In the genomic region with DNA sequence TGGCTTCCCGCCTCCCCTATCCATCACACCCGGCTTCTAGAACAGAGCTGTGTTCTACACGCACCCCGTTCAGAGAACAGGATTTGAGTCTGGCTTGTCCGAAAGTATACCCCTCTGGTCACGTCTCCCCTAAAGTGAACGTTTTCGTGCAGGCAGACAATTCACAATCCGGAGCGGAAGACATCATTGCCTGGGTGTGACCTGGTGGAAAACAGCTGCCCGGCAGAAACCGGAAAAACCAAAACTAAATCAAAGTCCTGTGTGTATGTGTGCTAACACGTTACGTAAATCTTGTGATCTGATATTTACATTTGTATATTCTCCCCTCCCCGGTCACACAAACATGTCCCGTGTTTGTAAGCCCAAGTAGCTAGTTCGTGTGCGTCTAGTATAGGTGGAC, we compare ENCODE assay signal across 26 mouse cellular contexts. TPM values are rescaled to one million over a fixed set of nuclear protein-coding genes. Genes with fewer than 3 reads are reported as not detected.
DNase-seq lines count a peak whose midpoint lies in the region; ATAC-seq and TF ChIP-seq lines count a peak whose summit lies in the region.
"Had no signal": no experiment of that assay in that cellular context is flagged by ENCODE, and none has a peak within 500 bp of the region (broad histone marks: within the 10 kb centered on the region; RNA-seq: fewer than 3 reads in every experiment).

No protein-coding gene starts in this region.

- 68% methylated on average over 18 of the region's 18 CpGs for WGBS in lung, embryonic 15.5 days
- WGBS in lung, postnatal 0 days = 79% methylated on average over 18 of the region's 18 CpGs

- H3K27me3 ChIP-seq in lung, embryonic 15.5 days = peaks cover 14% of the 10 kb centered on the region
- no peaks in the 10 kb centered on the region; the same call in 1 of the 2 replicates for H3K27me3 ChIP-seq in lung, postnatal 0 days (replicated peaks; ENCODE audit: insufficient read depth, low read length)
- H3K27me3 ChIP-seq: Patski had no signal

- no peak overlapping the region for H3K4me2 ChIP-seq in lung, embryonic 15.5 days
- H3K4me2 ChIP-seq in lung, postnatal 0 days (replicated peaks; ENCODE audit: low read depth, low read length) = 0 out of 2 replicates have a peak overlapping the region, but pooled peaks have one; percentile 3
- H3K4me2 ChIP-seq: embryonic facial prominence, embryonic 13.5 days; embryonic facial prominence, embryonic 15.5 days; forebrain, embryonic 12.5 days had no signal

- H3K27ac ChIP-seq in lung, embryonic 15.5 days = no peak overlapping the region
- H3K27ac ChIP-seq in lung, postnatal 0 days (ENCODE audit: low read length) = no peak overlapping the region
- H3K27ac ChIP-seq: embryonic facial prominence, embryonic 13.5 days; embryonic facial prominence, embryonic 15.5 days; forebrain, embryonic 10.5 days; forebrain, embryonic 12.5 days had no signal

- TF ChIP-seq EP300 in lung, postnatal 0 days (IDR thresholded peaks at IDR 0.05) = no peak

- H3K4me3 ChIP-seq in lung, embryonic 15.5 days = no peak overlapping the region
- no peak overlapping the region for H3K4me3 ChIP-seq in lung, postnatal 0 days (ENCODE audit: low read depth, low read length)
- H3K4me3 ChIP-seq: embryonic facial prominence, embryonic 13.5 days; embryonic facial prominence, embryonic 15.5 days; erythroblast, embryonic 14.5 days; forebrain, embryonic 10.5 days; forebrain, embryonic 12.5 days had no signal

- H3K9ac ChIP-seq in lung, embryonic 15.5 days = no peak overlapping the region
- no peak overlapping the region for H3K9ac ChIP-seq in lung, postnatal 0 days (replicated peaks; ENCODE audit: low read depth)
- H3K9ac ChIP-seq: embryonic facial prominence, embryonic 13.5 days; embryonic facial prominence, embryonic 15.5 days; forebrain, embryonic 12.5 days had no signal

- H3K4me1 ChIP-seq in lung, embryonic 15.5 days = 0 out of 2 replicates have a peak, but pooled peaks cover 4% of the 10 kb centered on the region
- no peaks in the 10 kb centered on the region for H3K4me1 ChIP-seq in lung, postnatal 0 days (ENCODE audit: insufficient read depth, low read depth, low read length)
- H3K4me1 ChIP-seq: embryonic facial prominence, embryonic 13.5 days; embryonic facial prominence, embryonic 15.5 days had no signal

- no peaks in the 10 kb centered on the region for H3K36me3 ChIP-seq in lung, embryonic 15.5 days
- no peaks in the 10 kb centered on the region for H3K36me3 ChIP-seq in lung, postnatal 0 days (ENCODE audit: insufficient read depth, low read length)
- H3K36me3 ChIP-seq: embryonic facial prominence, embryonic 13.5 days; embryonic facial prominence, embryonic 15.5 days had no signal

- peak; percentile 13; the same call in 1 of the 2 replicates for ATAC-seq in lung, embryonic 15.5 days (ENCODE audit: borderline replicate concordance, extremely low read depth, low FRiP score, low TSS enrichment)
- ATAC-seq in lung, postnatal 0 days = no peak; the same call in 1 of the 2 replicates
- ATAC-seq in megakaryocyte progenitor cell, adult 5-6 weeks (replicated peaks; ENCODE audit: poor library complexity) = no peak
- ATAC-seq: activated CD4-positive, CD25-positive, alpha-beta regulatory T cell, adult 4 months; forebrain, embryonic 14.5 days; forebrain, embryonic 16.5 days; Patski had no signal

- TF ChIP-seq CTCF in lung, postnatal 0 days (IDR thresholded peaks at IDR 0.05) = no peak

- H3K9me3 ChIP-seq in lung, embryonic 15.5 days = no peaks in the 10 kb centered on the region
- H3K9me3 ChIP-seq in lung, postnatal 0 days (ENCODE audit: low read length) = no peaks in the 10 kb centered on the region
- H3K9me3 ChIP-seq: embryonic facial prominence, embryonic 13.5 days; embryonic facial prominence, embryonic 15.5 days; forebrain, embryonic 10.5 days; forebrain, embryonic 12.5 days had no signal

- DNase-seq in lung, postnatal 36 days = no peak
- no peak for DNase-seq in lung, postnatal 0 days (ENCODE audit: low spot score)
- DNase-seq in lung, postnatal 25 days (ENCODE audit: low spot score) = no peak
- peak; percentile 22 for DNase-seq in lung, postnatal 14 days
- DNase-seq in c-Kit-positive CD71-positive TER-119-positive erythroid progenitor cells, embryonic 14.5 days (ENCODE audit: low spot score) = no peak
- DNase-seq: adrenal gland, adult 8-10 months; adrenal gland, postnatal 14 days; adrenal gland, postnatal 36 days; cerebellum, adult 11 months; cerebellum, adult 18-20 months; cerebellum, adult 8-10 months; cerebellum, adult 9-11 months; cerebellum, postnatal 14 days; cerebellum, postnatal 36 days; embryo, embryonic 11 days had no signal

RNA-seq across cellular contexts. Expression of gene Sstr2, which starts 6.3 kb away (rescaled TPM):
- polyA plus RNA-seq in lung, embryonic 15.5 days (2015; fragmentation: Nextera tagmentation; extraction: Ambion mirVana) = 2.5 and 3.1 TPM in 2 replicates
- polyA plus RNA-seq in lung, postnatal 0 days (2015; fragmentation: Nextera tagmentation; extraction: Ambion mirVana) = 3.9 and 4.0 TPM in 2 replicates
- 0.35 and 0.46 TPM in 2 replicates for total RNA-seq in megakaryocyte progenitor cell, adult 5-6 weeks (2015)
- 1.6 TPM in 1 of 2 replicates, not detected in the other for total RNA-seq in megakaryocyte progenitor cell, adult 5-6 weeks (2017)
- polyA plus RNA-seq: activated CD4-positive, CD25-positive, alpha-beta regulatory T cell, adult 4 months; erythroblast, embryonic 14.5 days had no signal

RNA-seq across cellular contexts. Expression of gene Cog1, which starts 23.5 kb away (rescaled TPM):
- polyA plus RNA-seq in lung, embryonic 15.5 days (2015; fragmentation: Nextera tagmentation; extraction: Ambion mirVana) = 26.5 and 27.7 TPM in 2 replicates
- 18.6 and 19.0 TPM in 2 replicates for polyA plus RNA-seq in lung, postnatal 0 days (2015; fragmentation: Nextera tagmentation; extraction: Ambion mirVana)
- 26.0 and 29.0 TPM in 2 replicates for total RNA-seq in megakaryocyte progenitor cell, adult 5-6 weeks (2015)
- 13.7 and 13.9 TPM in 2 replicates for total RNA-seq in megakaryocyte progenitor cell, adult 5-6 weeks (2017)

RNA-seq across cellular contexts. Expression of gene Slc39a11, which starts 24.4 kb away (rescaled TPM):
- 23.7 and 24.5 TPM in 2 replicates for polyA plus RNA-seq in lung, embryonic 15.5 days (2015; fragmentation: Nextera tagmentation; extraction: Ambion mirVana)
- 14.3 and 15.1 TPM in 2 replicates for polyA plus RNA-seq in lung, postnatal 0 days (2015; fragmentation: Nextera tagmentation; extraction: Ambion mirVana)
- total RNA-seq in megakaryocyte progenitor cell, adult 5-6 weeks (2015) = 25.6 and 30.9 TPM in 2 replicates
- total RNA-seq in megakaryocyte progenitor cell, adult 5-6 weeks (2017) = 30.9 and 32.6 TPM in 2 replicates

RNA-seq across cellular contexts. Expression of gene Fam104a, which starts 58.5 kb away (rescaled TPM):
- polyA plus RNA-seq in lung, embryonic 15.5 days (2015; fragmentation: Nextera tagmentation; extraction: Ambion mirVana) = 43.7 and 44.6 TPM in 2 replicates
- polyA plus RNA-seq in lung, postnatal 0 days (2015; fragmentation: Nextera tagmentation; extraction: Ambion mirVana) = 41.3 and 44.1 TPM in 2 replicates
- total RNA-seq in megakaryocyte progenitor cell, adult 5-6 weeks (2015) = 12.3 and 13.7 TPM in 2 replicates
- total RNA-seq in megakaryocyte progenitor cell, adult 5-6 weeks (2017) = 16.0 and 20.0 TPM in 2 replicates

RNA-seq across cellular contexts. Expression of gene D11Wsu47e, which starts 58.8 kb away (rescaled TPM):
- 19.7 and 20.6 TPM in 2 replicates for polyA plus RNA-seq in lung, embryonic 15.5 days (2015; fragmentation: Nextera tagmentation; extraction: Ambion mirVana)
- polyA plus RNA-seq in lung, postnatal 0 days (2015; fragmentation: Nextera tagmentation; extraction: Ambion mirVana) = 10.3 and 11.9 TPM in 2 replicates
- 8.8 and 10.9 TPM in 2 replicates for total RNA-seq in megakaryocyte progenitor cell, adult 5-6 weeks (2015)
- total RNA-seq in megakaryocyte progenitor cell, adult 5-6 weeks (2017) = 16.9 and 17.3 TPM in 2 replicates
